Mouse (Mus musculus) spleen, adult 2 months (tissue): ENCODE measurements at regions not wholly inside any gene's neighbourhood (a gene's known extent, or its start where the extent isn't known, plus 50 kb on each side); places are given as distances from the start of the nearest gene placed in this dataset.

Experiments used
- CTCF ChIP-seq: fragments of 200-500 bp; IDR thresholded peaks from 2 replicates; pipeline ENCODE4 v1.5.1; 2011; ENCODE audit warnings: mild to moderate bottlenecking, inconsistent platforms; ENCODE audit not compliant: insufficient read depth, insufficient read length, insufficient replicate concordance; ENCODE audit errors: extremely low read depth
- POLR2A ChIP-seq: fragments of 200-500 bp; IDR thresholded peaks from 2 replicates; pipeline ENCODE4 v1.6.1; 2011; ENCODE audit warnings: low read depth, low read length, inconsistent platforms

DNA sequence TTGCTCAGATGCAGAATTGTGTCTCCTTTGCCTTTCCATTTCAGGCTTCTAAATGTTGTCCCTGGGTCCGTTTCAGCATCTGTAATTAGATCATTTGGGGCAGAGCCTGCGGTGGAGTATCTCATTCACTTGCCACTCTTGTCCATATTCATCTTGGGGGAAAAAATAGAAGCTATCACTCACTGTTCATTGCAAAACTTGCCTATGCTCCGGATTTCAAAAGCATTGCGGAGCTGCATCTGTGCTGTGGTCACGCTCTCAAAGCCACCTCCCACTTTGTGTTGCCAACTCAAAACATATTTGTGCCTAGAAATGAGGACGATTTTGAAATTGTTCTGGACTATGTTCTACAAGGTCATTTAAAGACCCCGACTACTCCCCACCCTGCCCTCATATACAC lies 138.3 kb upstream of the Zfp648 start:
- TF ChIP-seq POLR2A (no peak), CTCF (no peak)
